Mouse (Mus musculus) lung, postnatal 36 days (tissue): ENCODE measurements around the gene Olfr1443.
"Not testable (repeated sequence)": the region's sequence is repeated elsewhere in the genome, so short reads cannot be mapped to it uniquely, and the experiment has no call there.

Experiments used
- DNase-seq: peaks from one replicate; pipeline ENCODE4 v3.0.0; 2022; ENCODE audit warnings: mixed read lengths

The Olfr1443 gene

DNA sequence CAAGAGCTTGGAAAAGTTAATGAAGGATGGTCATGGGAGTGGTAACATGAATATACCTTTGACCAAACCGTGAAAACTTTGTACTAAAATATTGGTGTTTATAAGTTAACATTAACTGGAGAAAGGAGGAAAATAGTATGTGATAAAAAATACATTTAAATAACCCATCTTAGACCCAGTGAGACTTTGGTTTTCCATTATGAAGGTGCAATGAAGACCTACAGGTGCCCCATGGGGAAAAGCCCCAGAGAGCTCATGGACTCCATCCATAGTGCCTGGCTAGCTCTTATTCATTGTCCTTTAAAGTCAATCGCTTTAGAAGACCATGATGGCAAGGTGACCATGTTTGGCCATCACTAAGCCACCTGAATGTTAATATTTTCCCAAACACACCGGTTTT, at the start of gene Olfr1443:
Gene Olfr1443 (plus strand): TSS at position 301 of the 400 bp plus-strand sequence.
- no peak for DNase-seq

GRCm38 (mm10) chr19:12633176-12633575, 44.7 kb upstream of the Olfr1443 start, which contains the start of gene Glyat:
Gene Glyat, plus strand, starts transcription at chr19:12633308.
- DNase-seq: no peak

DNA sequence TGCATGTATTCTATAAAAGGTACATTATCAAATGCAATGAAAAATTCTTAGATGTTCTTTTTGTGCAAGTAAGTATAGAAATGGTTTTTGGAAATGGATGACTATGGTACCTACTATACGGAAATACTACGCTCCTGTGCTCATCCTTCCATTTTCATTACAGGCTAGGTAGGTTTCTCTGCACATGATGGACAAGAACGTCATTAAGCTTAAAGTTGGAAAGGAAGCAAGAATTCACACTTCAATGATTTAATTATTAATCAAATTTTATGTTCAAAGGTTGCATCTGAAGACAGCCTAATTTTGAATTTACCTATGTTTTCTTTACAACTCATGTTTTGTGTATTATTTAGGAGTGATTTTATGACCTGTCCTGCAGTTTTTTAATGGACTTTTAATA, 43.7 kb upstream of the Olfr1443 start:
- no peak for DNase-seq

GRCm38 (mm10) chr19:12634963-12635362, 42.9 kb upstream of the Olfr1443 start:
- no peak for DNase-seq

DNA sequence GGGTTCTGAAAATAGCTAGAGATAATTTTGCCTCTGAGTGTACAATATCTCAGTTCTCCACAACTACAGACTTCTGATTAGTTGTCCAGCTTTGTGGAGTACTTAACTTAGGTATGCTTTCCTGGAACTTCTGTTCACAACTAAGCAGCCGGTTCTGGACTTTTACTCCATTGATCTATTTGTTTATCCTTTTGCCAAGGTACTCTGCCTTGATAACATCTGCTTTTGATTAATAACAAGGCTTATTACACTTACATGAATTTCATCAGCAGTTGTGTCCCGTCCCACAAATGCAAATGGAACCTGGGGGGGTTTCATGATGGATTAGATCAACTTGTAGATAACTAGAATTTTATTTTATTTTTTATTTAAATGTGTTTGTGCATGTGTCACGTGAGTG, 41.0 kb upstream of the Olfr1443 start:
- no peak for DNase-seq

DNA sequence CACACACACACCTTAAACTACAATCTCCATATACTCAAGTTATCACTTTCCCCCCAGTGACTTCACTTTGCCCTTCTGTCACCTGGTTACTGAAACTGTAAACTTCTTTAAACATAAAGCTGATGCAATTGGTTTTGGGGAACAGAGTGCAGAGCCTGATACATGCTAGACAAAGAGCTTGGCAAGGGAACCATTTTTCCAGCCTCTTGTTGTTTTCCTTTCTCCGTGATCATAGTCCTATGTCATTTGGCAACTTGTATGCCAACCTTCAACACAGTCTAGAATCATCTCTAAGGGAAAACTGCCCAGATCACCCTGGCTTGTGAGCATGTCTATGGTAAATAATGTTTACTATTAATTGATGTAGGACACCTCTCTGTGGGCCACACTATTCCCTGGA, 39.9 kb upstream of the Olfr1443 start:
- DNase-seq: no peak

DNA sequence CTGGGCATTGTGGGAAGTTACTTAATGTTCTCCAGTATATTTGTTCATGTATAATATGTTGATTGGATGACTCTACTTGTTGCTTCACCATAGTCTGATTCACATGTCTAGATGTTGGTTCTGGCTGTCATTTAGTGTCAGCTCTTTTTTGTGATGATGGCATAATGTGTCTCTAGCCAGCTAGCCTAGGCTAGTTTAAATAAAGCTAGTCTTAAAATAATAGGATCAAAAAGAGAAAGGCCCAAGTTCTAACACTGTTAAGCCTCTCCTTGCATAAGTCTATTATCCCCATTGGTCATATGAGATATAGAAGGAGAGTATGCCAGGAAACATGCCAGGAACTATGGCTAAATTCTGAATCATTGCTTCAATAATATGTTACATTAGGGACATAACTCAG, 28.4 kb upstream of the Olfr1443 start:
- no peak for DNase-seq

DNA sequence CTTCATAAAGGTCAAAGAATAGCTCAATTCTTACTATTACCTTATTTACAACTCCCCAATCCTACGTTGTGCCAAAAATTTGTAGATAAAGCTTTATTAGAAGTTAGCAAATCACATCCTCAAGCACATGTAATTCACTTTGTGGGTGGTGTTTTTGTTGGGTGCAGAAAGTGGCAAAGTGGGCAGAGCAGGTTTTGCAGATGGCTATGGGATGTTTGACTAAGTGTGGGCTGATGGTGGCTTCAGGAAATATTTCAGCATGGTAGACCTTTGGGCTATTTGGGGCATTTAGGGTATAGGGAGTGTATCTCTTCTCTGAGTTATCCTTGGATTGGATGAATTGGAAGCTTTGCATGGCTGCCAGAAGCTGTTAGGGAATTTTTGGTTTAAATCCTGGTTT, 11.8 kb upstream of the Olfr1443 start:
- DNase-seq: no peak

GRCm38 (mm10) chr19:12668601-12669000, 9.3 kb upstream of the Olfr1443 start:
- DNase-seq: not testable (repeated sequence)

GRCm38 (mm10) chr19:12670139-12670538, 7.8 kb upstream of the Olfr1443 start, which contains the start of gene Olfr1442:
Gene Olfr1442, plus strand, starts transcription at chr19:12670439.
- no peak for DNase-seq

DNA sequence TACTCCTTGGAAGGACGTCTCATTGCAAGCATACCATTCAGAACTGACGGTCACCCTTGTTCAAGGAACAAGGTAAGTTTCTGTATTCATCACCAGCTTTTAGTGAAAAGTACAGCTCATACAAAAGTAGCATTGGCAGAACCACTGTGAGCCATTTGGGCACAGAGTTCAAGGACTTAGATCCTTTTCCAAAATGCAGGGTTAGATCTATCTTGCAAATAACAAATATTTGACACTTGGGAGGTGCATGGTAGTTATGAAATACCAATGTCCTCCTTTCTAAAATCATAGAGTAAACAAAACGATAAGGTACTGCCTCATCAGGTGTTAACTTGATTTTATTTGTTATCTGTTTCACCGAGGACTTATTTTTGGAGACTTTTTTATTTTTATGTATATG, 6.9 kb upstream of the Olfr1443 start:
- no peak for DNase-seq

- no peak for DNase-seq
Measured at GRCm38 (mm10) chr19:12684638-12685037, 6.7 kb downstream of the Olfr1443 start.

DNA sequence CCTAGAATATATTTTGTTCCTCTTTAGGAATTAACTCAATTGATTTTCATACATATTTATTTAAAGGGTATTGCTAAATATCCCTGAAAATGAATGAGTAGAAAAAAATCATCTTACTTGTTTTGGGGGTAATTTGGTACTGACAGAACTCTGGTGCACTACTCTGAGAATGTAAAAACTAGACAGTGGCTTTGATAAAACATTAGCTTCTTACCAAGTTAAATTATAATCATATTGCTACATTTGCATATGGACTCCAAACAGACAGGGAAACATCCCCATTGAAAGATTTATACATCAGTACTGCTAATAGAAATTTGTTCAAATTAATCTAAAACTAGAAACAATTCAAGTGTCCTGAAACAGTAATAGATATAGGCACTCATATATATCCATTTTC, 7.3 kb downstream of the Olfr1443 start:
- no peak for DNase-seq

DNA sequence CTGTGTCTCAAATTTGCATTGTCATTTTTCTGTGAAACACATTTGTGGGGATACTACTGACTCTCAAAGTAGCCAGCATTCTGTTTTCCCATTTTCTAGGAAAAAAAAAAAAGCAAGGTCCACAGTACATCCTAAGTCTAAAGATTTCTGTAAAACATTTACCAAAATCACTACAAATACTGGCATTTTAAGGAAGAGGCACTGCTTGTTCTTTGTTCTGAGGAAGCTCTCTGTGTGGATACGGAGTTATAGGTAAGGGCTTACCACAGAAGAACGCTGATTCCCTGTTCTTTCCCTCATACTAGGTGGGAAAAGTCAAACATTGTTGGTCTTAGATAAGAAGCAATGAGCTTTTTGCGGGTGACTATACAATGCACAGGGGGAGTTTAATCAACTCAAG, 17.7 kb downstream of the Olfr1443 start, which contains the start of gene Keg1:
Gene Keg1 (plus strand): TSS at position 197 of the 400 bp plus-strand sequence.
- DNase-seq: no peak

DNA sequence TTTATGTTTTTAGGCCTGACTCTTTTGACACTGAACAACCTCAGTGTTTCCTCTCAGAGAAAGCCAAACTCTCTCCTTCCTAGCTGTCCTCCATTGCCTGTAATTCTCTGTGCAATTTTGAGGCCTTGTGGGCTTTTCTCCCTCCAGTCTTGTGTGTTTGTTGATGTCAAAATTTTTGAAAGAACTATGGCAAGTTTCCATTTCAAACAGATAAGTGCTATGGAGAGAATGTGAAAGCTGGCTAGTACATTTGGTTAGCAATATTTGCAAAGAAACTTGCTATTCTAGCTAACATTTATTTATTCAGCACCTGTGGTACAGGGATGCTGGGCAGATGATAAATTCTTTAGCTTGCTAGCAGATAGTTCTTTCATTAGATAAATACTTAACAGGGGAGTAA, 18.3 kb downstream of the Olfr1443 start:
- DNase-seq: no peak

DNA sequence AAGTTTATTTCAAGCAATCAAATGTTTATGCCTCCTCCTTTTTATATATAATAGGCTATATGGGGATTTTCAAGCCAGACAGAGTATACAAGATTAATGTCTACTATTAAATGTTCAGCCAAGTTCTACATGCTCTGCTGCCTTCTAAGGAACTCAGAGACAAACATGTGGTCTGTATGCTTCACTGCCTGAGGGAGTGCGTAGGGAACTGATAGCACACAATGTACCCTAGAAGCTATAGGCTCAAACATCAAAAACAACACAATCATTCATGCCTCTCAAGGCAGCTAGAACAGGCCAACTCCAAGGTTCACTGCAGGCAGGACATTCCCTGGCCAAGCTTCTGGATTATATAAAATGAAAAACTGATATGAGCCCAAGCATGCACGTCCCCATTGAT, 30.5 kb downstream of the Olfr1443 start:
- DNase-seq: no peak

- DNase-seq: no peak
Measured at GRCm38 (mm10) chr19:12708986-12709385, 31.1 kb downstream of the Olfr1443 start.

GRCm38 (mm10) chr19:12719189-12719588, 41.3 kb downstream of the Olfr1443 start:
- DNase-seq: no peak

DNA sequence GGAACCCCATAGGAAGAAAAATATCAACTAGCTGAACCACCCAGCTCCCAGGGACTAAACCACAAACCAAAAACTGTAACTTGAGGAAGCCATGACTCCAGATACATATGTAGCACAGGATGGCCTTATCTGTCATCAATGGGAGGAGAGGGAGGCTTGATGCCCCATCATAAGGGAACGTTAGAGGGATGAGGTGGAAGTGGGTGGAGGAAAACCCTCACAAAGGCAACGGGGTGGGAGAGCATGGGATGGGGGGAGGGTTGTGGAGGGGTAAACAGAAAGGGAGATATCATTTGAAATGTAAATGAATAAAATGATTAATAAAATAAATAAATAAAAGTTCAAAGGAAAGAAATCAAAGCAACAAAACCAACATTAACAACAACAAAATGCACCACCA, 42.6 kb downstream of the Olfr1443 start:
- DNase-seq: no peak

DNA sequence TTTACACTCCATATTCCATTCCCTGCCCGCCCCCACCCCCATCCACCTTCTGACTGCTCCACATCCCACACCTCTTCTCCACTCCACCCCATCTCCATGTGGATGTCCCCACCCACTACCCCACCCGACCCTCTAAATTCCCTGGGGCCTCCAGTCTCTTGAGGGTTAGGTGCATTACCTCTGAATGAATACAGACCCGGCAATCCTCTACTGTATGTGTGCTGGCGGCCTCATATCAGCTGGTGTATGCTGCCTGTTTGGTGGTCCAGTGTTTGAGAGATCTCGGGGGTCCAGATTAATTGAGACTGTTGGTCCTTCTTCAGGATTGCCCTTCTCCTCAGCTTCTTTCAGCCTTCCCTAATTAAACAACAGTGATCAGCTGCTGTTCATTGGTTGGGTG, 43.0 kb downstream of the Olfr1443 start:
- not testable (repeated sequence) for DNase-seq

DNA sequence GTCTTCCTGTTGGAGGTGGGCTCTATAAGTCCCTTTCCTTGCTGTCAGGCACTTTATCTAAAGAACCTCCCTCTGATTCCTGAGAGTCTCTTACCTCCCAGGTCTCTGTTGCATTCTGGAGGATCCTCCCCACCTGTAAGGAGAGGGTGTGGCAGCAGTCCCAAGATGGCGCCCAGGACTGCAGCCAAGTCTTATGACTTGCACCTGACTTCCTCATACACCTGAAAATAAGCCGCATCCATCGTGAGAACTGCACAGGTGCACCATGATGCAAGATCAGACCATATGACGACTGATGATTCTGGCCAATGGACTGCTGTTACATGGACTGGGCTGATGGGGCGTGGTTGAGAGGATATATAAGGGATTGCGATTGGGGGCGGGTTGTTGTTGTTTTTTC, 43.7 kb downstream of the Olfr1443 start:
- not testable (repeated sequence) for DNase-seq

GRCm38 (mm10) chr19:12722308-12722707, 44.4 kb downstream of the Olfr1443 start:
- peak; percentile 55 for DNase-seq

DNA sequence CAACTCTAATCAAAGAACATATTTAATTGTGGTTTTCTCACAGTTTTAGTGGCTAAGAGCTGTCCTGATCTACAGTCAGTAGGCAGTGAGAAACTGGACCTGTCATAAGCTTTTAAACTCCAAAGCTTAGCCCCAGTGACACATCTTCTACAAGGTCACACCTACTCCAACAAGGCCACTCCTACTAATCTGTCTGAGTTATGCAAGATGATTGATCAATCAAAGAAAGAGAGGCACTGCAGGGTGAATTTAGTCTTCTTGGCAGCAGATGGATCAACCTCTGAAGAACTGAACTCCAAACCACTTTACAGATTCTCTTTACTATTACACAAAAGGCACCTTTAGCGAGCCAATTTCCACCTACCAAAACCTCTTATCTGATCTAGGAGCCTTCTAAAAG, 47.9 kb downstream of the Olfr1443 start:
- DNase-seq: no peak

DNA sequence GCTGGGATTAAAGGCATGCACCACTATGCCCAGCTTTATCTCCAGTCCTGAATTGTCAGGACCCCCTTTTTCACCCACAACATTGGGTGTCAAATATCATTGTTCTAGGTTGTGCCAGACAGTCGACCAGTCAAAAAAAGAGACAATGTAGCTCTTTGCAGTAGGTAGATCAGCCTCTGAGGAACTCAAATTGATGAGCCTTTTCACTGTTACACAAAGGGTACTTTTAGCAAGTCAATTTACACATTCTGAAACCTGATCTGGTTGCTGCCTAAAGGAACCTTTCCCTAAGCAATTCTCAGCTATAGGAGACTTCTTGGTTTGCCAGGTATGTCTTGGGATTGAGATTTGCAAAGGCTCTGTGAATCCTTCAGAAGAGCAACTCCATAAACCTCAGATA, 53.1 kb downstream of the Olfr1443 start:
- no peak for DNase-seq

DNA sequence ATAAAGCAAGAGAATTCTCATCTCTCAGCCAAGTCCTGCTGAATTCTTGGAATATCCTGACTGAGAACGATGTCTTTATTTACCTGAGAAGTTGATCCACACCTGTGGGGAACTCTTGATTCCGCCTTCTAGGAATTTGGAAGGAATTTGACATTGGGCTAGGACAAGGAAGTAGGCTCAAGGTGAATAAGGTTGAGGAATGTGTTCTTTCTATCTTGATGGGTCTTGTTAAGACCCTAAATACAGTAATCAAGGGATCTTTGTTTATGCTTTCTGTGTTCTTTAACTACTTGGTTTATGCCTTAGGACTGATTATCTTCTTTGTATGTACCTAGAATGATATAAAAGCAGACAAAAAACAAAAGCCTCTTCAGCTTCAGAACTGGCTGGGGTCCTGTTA, 54.0 kb downstream of the Olfr1443 start:
- DNase-seq: no peak
